Mouse (Mus musculus) C2C12 (cell line): ENCODE results near the gene Nop53.

Experiments
- CTCF ChIP-seq: IDR thresholded peaks from one replicate; pipeline ENCODE4 v1.5.1; 2011; ENCODE audit not compliant: control insufficient read depth, insufficient read depth, insufficient read length
- FOSL1 ChIP-seq: IDR thresholded peaks from one replicate; pipeline ENCODE4 v1.8.0; 2011; ENCODE audit warnings: mild to moderate bottlenecking, low read length; ENCODE audit not compliant: poor library complexity, insufficient read depth, severe bottlenecking
- MAX ChIP-seq: IDR thresholded peaks from one replicate; pipeline ENCODE4 v1.6.1; 2011; ENCODE audit warnings: mild to moderate bottlenecking, control low read depth
- MYOD1 ChIP-seq: IDR thresholded peaks from one replicate; pipeline ENCODE4 v1.6.1; 2011; ENCODE audit warnings: low read depth; ENCODE audit not compliant: control insufficient read depth, insufficient read length
- MYOG ChIP-seq: IDR thresholded peaks from one replicate; pipeline ENCODE4 v1.6.1; 2011; ENCODE audit not compliant: control insufficient read depth, insufficient read length; ENCODE audit errors: extremely low read depth
- USF1 ChIP-seq: IDR thresholded peaks from one replicate; pipeline ENCODE4 v1.6.1; 2011; ENCODE audit warnings: low read depth, mild to moderate bottlenecking, control low read depth, moderate library complexity

DNA sequence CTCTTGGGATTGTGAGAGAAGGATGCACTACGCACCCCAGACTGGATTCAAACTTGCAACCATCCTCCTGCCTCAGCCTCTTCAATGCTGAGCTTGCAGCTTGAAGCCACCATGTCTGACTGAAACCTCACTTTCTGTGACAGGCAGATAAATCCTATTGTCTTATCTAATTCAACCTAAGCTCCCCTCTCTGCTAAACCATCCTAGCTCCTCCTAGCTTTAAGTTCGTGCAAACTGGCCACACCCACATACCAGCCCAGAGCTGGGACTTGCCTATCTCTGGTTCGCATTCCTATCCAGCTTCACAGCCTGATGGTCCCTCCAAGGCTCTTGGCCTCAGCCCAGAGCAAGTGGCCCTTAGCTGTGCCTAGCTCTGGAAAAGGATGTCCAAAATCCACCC, 6.5 kb upstream of the Nop53 start:
- TF ChIP-seq MAX (no peak), CTCF (no peak), USF1 (no peak), FOSL1 (no peak), MYOD1 (no peak), MYOG (no peak)
